Mouse (Mus musculus): Measurements from ENCODE around the gene Ppan. TPM values are rescaled to one million over a fixed set of nuclear protein-coding genes. Genes with fewer than 3 reads are reported as not detected.

Gene Ppan
- 60.8 and 64.0 TPM in 2 replicates for polyA plus RNA-seq (2014; fragmentation: Nextera tagmentation; extraction: Ambion mirVana)

DNA sequence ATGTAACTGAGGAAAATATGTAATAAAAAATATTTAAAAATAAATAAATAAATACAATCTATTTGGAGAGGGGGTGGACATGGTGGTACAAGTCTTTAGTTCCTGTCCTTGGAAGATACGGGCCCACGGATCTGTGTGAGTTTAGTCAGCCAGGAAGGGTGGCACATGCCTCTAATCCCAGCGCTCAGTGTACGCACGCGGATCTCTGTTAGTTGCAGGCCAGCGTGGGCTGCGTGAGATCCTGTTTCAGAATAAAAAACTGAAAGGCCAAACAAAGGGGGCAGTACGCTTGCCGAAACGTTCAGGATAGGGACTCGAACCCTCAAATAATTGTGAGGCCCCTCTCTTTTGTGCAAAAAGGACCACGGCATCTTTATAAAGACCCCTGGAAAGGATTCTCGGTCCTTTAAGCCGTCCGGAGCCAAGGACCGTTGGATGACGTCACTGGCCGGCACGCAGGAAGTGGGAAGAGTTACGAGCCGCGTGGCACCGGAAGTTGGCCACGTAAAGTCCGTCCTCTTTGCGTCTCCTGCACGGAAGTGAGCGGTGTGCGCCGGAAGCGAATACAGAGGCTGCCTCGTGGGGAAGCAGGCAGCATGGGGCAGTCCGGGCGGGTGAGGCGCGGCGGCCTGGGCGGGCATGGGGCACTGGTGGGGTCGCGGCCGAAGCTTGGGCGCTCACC, at the start of gene Ppan:
TSS of gene Ppan (plus strand) at position 472 of the 682 bp plus-strand sequence.
- H3K4me3 ChIP-seq (ENCODE audit: low read depth, low read length): peak within 1 kb of the TSS; percentile 80
- peak within 1 kb of the TSS; percentile 68 for H3K4me2 ChIP-seq (ENCODE audit: low read depth)
- WGBS: under 1% methylated on average over 37 of the region's 43 CpGs
- H3K27me3 ChIP-seq (ENCODE audit: control insufficient read depth, insufficient read depth, low read length): no peaks in the 10 kb centered on the region
- DNase-seq (ENCODE audit: low spot score) (peak; percentile 93), ATAC-seq (ENCODE audit: insufficient read depth, low FRiP score, low TSS enrichment) (peak; percentile 94)
- peak within 1 kb of the TSS; percentile 60 for H3K27ac ChIP-seq (ENCODE audit: low read depth, low read length)
- no peaks in the 10 kb centered on the region for H3K9me3 ChIP-seq (ENCODE audit: control insufficient read depth, low read length)
- H3K36me3 ChIP-seq (ENCODE audit: control insufficient read depth, insufficient read depth, low read length): peaks cover 24% of the 10 kb centered on the region
- peaks cover 4% of the 10 kb centered on the region; the same call in 1 of the 2 replicates for H3K4me1 ChIP-seq (ENCODE audit: control insufficient read depth, insufficient read depth, low read length)
- peak within 1 kb of the TSS; percentile 76 for H3K9ac ChIP-seq (ENCODE audit: low read length)

DNA sequence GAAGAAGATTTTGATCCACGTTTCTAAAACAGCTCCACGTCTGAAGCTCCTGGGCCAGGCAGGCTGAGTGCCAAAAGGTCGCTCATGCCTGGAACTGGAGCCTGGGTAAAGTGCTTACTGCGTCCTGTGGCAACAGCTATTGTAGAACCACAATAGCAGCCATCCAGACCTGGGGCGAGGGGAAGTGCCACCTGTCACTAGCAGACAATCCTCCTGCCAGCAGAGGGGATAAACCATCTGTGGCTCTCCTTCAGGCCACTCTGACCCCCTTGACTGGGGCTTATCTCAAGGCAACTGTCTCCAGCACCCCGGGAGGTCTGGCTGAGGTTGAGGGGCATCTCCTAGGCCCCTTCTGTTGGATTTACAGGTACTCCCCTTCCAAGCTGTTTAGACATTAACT, 49.0 kb upstream of the Ppan start:
- Histone ChIP-seq H3K9me3 (ENCODE audit: control insufficient read depth, low read length) (no peaks in the 10 kb centered on the region), H3K36me3 (ENCODE audit: control insufficient read depth, insufficient read depth, low read length) (no peaks in the 10 kb centered on the region), H3K4me2 (ENCODE audit: low read depth) (no peak overlapping the region), H3K4me1 (ENCODE audit: control insufficient read depth, insufficient read depth, low read length) (no peaks in the 10 kb centered on the region), H3K27me3 (ENCODE audit: control insufficient read depth, insufficient read depth, low read length) (no peaks in the 10 kb centered on the region), H3K4me3 (ENCODE audit: low read depth, low read length) (no peak overlapping the region), H3K27ac (ENCODE audit: low read depth, low read length) (no peak overlapping the region), H3K9ac (ENCODE audit: low read length) (no peak overlapping the region)
- WGBS: 60% methylated on average over 6 of the region's 6 CpGs
- no peak for DNase-seq (ENCODE audit: low spot score)
- ATAC-seq (ENCODE audit: insufficient read depth, low FRiP score, low TSS enrichment): no peak

DNA sequence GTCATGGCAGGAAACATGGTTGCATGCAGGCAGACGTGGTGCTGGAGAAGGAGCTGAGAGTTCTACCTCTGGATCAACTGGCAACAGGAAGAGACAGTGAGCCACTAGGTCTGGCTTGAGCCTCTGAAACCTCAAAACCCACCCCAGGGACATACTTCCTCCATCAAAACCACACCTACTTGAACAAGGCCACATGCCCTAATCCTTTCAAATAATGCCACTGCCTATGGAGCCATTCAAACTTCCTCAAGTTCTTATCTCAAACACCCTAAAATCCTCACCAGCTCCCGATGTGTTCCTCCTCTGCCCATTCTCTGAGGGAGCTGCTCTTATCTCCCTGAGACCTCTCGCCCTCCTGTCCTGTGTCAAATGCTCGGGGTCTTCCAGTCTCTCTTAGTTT, 45.8 kb upstream of the Ppan start:
- Histone ChIP-seq H3K4me1 (ENCODE audit: control insufficient read depth, insufficient read depth, low read length) (no peaks in the 10 kb centered on the region), H3K4me3 (ENCODE audit: low read depth, low read length) (no peak overlapping the region), H3K9ac (ENCODE audit: low read length) (no peak overlapping the region), H3K9me3 (ENCODE audit: control insufficient read depth, low read length) (no peaks in the 10 kb centered on the region), H3K36me3 (ENCODE audit: control insufficient read depth, insufficient read depth, low read length) (no peaks in the 10 kb centered on the region), H3K27ac (ENCODE audit: low read depth, low read length) (no peak overlapping the region), H3K27me3 (ENCODE audit: control insufficient read depth, insufficient read depth, low read length) (no peaks in the 10 kb centered on the region), H3K4me2 (ENCODE audit: low read depth) (no peak overlapping the region)
- 79% methylated on average over 4 of the region's 4 CpGs for WGBS
- ATAC-seq (ENCODE audit: insufficient read depth, low FRiP score, low TSS enrichment): no peak
- DNase-seq (ENCODE audit: low spot score): no peak

GRCm38 (mm10) chr9:20842670-20843069, 45.3 kb upstream of the Ppan start:
- no peak for ATAC-seq (ENCODE audit: insufficient read depth, low FRiP score, low TSS enrichment)
- no peak overlapping the region for H3K4me3 ChIP-seq (ENCODE audit: low read depth, low read length)
- H3K4me1 ChIP-seq (ENCODE audit: control insufficient read depth, insufficient read depth, low read length): no peaks in the 10 kb centered on the region
- no peak overlapping the region for H3K4me2 ChIP-seq (ENCODE audit: low read depth)
- H3K9ac ChIP-seq (ENCODE audit: low read length): no peak overlapping the region
- no peaks in the 10 kb centered on the region for H3K36me3 ChIP-seq (ENCODE audit: control insufficient read depth, insufficient read depth, low read length)
- no peak overlapping the region for H3K27ac ChIP-seq (ENCODE audit: low read depth, low read length)
- WGBS: 24% methylated on average over 2 of the region's 2 CpGs
- no peaks in the 10 kb centered on the region for H3K9me3 ChIP-seq (ENCODE audit: control insufficient read depth, low read length)
- DNase-seq (ENCODE audit: low spot score): no peak
- no peaks in the 10 kb centered on the region for H3K27me3 ChIP-seq (ENCODE audit: control insufficient read depth, insufficient read depth, low read length)

GRCm38 (mm10) chr9:20850179-20850578, 37.8 kb upstream of the Ppan start:
- Histone ChIP-seq H3K4me2 (ENCODE audit: low read depth) (no peak overlapping the region), H3K27me3 (ENCODE audit: control insufficient read depth, insufficient read depth, low read length) (no peaks in the 10 kb centered on the region), H3K27ac (ENCODE audit: low read depth, low read length) (no peak overlapping the region), H3K36me3 (ENCODE audit: control insufficient read depth, insufficient read depth, low read length) (no peaks in the 10 kb centered on the region), H3K9ac (ENCODE audit: low read length) (no peak overlapping the region), H3K4me1 (ENCODE audit: control insufficient read depth, insufficient read depth, low read length) (no peaks in the 10 kb centered on the region), H3K9me3 (ENCODE audit: control insufficient read depth, low read length) (no peaks in the 10 kb centered on the region), H3K4me3 (ENCODE audit: low read depth, low read length) (no peak overlapping the region)
- 86% methylated on average over 2 of the region's 2 CpGs for WGBS
- ATAC-seq (ENCODE audit: insufficient read depth, low FRiP score, low TSS enrichment) (no peak), DNase-seq (ENCODE audit: low spot score) (no peak)

DNA sequence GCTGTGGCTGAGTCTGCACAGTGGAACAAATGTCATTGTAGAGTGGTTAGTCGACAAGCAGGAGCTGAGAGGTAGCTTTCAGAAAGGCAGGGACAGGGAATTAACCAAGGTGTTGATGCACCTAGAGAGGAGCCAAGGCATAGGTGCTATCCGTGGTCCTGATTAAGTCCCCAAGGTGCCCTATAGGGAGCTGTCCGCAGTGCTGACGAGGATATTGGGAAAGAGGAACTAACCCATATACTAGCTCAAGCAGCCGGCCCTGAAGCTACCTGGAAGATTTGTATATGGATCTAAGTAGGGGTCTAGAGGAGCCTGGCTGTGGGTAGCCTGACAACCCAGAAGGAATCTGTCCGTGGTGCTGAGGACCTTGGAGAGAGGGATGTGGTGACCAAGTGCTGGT, 30.8 kb upstream of the Ppan start:
- ATAC-seq (ENCODE audit: insufficient read depth, low FRiP score, low TSS enrichment) (no peak), DNase-seq (ENCODE audit: low spot score) (peak; percentile 63)
- H3K4me3 ChIP-seq (ENCODE audit: low read depth, low read length): no peak overlapping the region
- no peak overlapping the region for H3K27ac ChIP-seq (ENCODE audit: low read depth, low read length)
- no peaks in the 10 kb centered on the region for H3K27me3 ChIP-seq (ENCODE audit: control insufficient read depth, insufficient read depth, low read length)
- H3K36me3 ChIP-seq (ENCODE audit: control insufficient read depth, insufficient read depth, low read length): no peaks in the 10 kb centered on the region
- H3K9ac ChIP-seq (ENCODE audit: low read length): no peak overlapping the region
- WGBS: 15% methylated on average over 6 of the region's 6 CpGs
- H3K4me2 ChIP-seq (ENCODE audit: low read depth): no peak overlapping the region
- H3K9me3 ChIP-seq (ENCODE audit: control insufficient read depth, low read length): no peaks in the 10 kb centered on the region
- no peaks in the 10 kb centered on the region for H3K4me1 ChIP-seq (ENCODE audit: control insufficient read depth, insufficient read depth, low read length)

GRCm38 (mm10) chr9:20859926-20860325, 28.0 kb upstream of the Ppan start:
- Histone ChIP-seq H3K4me2 (ENCODE audit: low read depth) (no peak overlapping the region), H3K27ac (ENCODE audit: low read depth, low read length) (no peak overlapping the region), H3K4me1 (ENCODE audit: control insufficient read depth, insufficient read depth, low read length) (no peaks in the 10 kb centered on the region), H3K9ac (ENCODE audit: low read length) (no peak overlapping the region), H3K27me3 (ENCODE audit: control insufficient read depth, insufficient read depth, low read length) (no peaks in the 10 kb centered on the region), H3K4me3 (ENCODE audit: low read depth, low read length) (no peak overlapping the region), H3K36me3 (ENCODE audit: control insufficient read depth, insufficient read depth, low read length) (no peaks in the 10 kb centered on the region), H3K9me3 (ENCODE audit: control insufficient read depth, low read length) (no peaks in the 10 kb centered on the region)
- 50% methylated on average over 6 of the region's 6 CpGs for WGBS
- DNase-seq (ENCODE audit: low spot score) (no peak), ATAC-seq (ENCODE audit: insufficient read depth, low FRiP score, low TSS enrichment) (no peak)

GRCm38 (mm10) chr9:20861821-20862220, 26.2 kb upstream of the Ppan start:
- H3K4me2 ChIP-seq (ENCODE audit: low read depth): no peak overlapping the region
- DNase-seq (ENCODE audit: low spot score) (peak; percentile 67), ATAC-seq (ENCODE audit: insufficient read depth, low FRiP score, low TSS enrichment) (no peak)
- H3K27me3 ChIP-seq (ENCODE audit: control insufficient read depth, insufficient read depth, low read length): no peaks in the 10 kb centered on the region
- H3K4me1 ChIP-seq (ENCODE audit: control insufficient read depth, insufficient read depth, low read length): no peaks in the 10 kb centered on the region
- H3K27ac ChIP-seq (ENCODE audit: low read depth, low read length): no peak overlapping the region
- no peaks in the 10 kb centered on the region for H3K36me3 ChIP-seq (ENCODE audit: control insufficient read depth, insufficient read depth, low read length)
- H3K4me3 ChIP-seq (ENCODE audit: low read depth, low read length): no peak overlapping the region
- no peaks in the 10 kb centered on the region for H3K9me3 ChIP-seq (ENCODE audit: control insufficient read depth, low read length)
- H3K9ac ChIP-seq (ENCODE audit: low read length): no peak overlapping the region
- 16% methylated on average over 4 of the region's 4 CpGs for WGBS

DNA sequence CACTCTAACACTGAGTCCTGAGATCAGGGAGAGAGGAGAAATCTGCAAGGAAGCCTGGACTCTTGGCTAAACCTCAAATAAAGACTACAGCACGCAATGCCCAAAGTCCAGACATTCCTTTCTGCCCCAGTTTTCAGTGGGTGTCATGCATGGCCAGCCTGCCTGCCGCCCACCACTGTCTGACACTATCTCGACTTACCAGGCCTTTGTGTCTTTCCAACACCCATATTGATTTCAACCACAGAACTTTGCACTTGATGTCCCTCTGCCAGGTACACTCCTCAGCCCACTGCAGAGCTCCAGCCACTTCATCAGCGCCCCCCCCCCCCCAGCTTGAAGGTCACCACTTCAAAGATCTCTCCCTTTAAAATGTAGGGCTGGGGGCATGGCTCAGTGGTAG, 25.8 kb upstream of the Ppan start:
- WGBS: 61% methylated on average over 4 of the region's 4 CpGs
- Histone ChIP-seq H3K27me3 (ENCODE audit: control insufficient read depth, insufficient read depth, low read length) (no peaks in the 10 kb centered on the region), H3K4me2 (ENCODE audit: low read depth) (no peak overlapping the region), H3K4me3 (ENCODE audit: low read depth, low read length) (no peak overlapping the region), H3K36me3 (ENCODE audit: control insufficient read depth, insufficient read depth, low read length) (no peaks in the 10 kb centered on the region), H3K27ac (ENCODE audit: low read depth, low read length) (no peak overlapping the region), H3K9me3 (ENCODE audit: control insufficient read depth, low read length) (no peaks in the 10 kb centered on the region), H3K4me1 (ENCODE audit: control insufficient read depth, insufficient read depth, low read length) (no peaks in the 10 kb centered on the region), H3K9ac (ENCODE audit: low read length) (no peak overlapping the region)
- ATAC-seq (ENCODE audit: insufficient read depth, low FRiP score, low TSS enrichment) (no peak), DNase-seq (ENCODE audit: low spot score) (no peak)
